Mouse (Mus musculus): Measurements from ENCODE around the gene Kdf1.

Gene Kdf1

DNA sequence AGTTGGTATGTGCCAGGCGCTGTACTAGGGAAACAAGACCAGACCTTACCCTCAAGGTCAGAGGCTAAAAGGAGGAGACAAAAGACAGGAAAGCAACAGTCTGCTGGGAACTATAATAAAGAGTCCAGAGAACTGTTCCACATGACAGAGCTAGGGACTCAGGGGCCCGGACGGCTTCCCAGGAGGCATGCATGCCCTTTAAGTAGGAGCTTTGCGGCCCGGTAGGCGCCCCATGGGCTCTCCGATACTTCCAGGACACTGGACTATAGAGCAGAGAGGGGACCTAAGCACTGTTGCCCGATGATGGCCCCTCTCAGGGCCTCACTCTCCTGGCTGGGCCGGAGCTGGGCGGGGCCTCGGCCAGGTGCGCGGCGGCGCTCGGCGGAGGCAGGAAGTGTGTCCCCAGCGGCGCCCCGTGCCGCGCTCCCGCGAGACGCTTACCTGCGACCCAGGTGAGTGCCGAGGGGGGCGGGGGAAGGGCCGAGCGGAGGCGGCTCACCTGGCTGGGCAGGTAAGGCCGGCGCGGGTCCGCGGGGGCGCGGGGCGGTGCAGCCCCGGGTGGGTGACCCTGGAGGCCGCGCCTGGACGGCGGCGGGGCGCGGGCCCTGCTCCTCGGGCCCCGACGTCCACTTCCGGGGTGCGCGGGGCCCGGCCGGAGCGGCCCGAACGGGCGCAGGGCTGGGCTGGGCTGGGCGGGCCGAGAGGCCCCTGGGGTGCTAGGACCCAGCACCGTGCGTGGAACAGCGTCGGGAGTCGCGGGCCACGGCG, at the start of gene Kdf1:
Gene Kdf1, plus strand, starts transcription at position 363 of the 768 bp plus-strand sequence.
- CTCF ChIA-PET: interaction anchor here (0.8 kb wide), 1 partner anchor 16 kb away, joined by 4 read pairs; no protein-coding TSS in a partner anchor

DNA sequence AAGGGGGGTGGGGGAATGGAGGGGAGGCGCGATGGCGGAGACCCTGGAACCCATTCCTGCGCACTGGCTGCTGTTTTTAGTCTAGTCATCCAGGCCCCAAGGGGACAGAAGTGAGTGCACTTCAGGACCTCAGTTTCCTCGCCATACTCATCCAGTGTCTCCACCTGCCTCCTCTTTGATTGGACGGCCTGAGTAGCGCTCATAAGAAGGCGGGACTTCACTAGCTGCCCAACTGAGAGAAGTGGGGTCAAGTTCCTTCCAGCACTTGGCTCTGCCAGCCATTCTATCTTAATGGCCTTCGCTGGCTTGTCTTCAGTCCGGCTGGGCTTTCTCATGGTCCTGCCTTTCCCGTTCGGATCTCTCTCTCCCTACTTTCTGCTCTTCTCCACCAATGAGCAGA, 49.6 kb upstream of the Kdf1 start:
- CTCF ChIA-PET: interaction anchor here (0.5 to 0.7 kb wide), 2 partner anchors 18 to 213 kb away, joined by 3 to 9 read pairs; no protein-coding TSS in a partner anchor

DNA sequence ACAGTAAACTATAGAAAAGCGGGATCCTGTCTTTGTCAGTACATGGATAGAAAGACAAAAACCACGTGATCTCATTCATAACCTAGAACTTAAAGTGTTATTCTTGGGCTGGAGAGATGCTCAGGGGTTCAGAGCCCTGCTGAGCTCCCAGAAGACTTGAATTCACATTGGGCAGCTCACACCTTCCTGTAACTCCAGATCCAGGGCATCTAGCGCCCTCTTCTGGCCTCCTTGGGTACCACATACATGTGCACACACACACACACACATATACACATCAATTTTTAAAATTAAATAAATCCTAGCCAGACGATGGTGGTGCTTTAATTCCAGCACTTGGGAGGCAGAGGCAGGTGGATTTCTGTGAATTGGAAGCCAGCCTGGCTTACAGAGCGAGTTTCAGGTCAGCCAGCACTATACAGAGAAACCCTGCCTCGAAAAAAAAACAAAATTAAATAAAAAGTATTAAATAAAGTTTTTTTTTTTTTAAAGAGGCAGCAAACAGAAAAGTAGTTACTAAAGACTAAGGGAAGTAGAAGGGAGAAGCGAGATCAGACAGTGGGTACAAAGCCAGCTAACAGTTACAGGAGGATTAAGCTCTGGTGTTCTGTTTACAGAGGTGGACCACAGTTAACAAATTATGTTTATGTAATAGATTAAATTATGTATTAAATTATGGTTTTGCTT, 47.5 kb upstream of the Kdf1 start:
- CTCF ChIA-PET: interaction anchor here (0.7 kb wide), 1 partner anchor 356 kb away, joined by 3 read pairs; no protein-coding TSS in a partner anchor

DNA sequence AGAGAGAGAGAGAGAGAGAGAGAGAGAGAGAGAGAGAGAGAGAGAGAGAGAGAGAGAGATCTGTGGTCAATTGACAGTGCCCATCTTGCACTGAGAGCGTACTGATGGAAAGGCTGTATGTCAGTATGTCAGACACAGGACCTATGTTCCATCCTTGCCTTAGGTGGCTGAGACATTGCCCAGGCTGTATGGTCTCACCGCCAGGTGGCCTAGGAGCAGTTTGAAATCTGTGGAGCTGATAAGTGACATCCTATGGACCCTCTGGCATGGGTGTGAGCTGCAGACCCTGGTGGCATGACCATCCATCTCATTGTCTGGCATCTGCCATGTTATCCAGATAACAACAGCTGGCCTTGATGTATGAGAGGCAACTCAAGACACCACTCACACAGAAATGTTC, 44.9 kb upstream of the Kdf1 start:
- CTCF ChIA-PET: no interaction called here

DNA sequence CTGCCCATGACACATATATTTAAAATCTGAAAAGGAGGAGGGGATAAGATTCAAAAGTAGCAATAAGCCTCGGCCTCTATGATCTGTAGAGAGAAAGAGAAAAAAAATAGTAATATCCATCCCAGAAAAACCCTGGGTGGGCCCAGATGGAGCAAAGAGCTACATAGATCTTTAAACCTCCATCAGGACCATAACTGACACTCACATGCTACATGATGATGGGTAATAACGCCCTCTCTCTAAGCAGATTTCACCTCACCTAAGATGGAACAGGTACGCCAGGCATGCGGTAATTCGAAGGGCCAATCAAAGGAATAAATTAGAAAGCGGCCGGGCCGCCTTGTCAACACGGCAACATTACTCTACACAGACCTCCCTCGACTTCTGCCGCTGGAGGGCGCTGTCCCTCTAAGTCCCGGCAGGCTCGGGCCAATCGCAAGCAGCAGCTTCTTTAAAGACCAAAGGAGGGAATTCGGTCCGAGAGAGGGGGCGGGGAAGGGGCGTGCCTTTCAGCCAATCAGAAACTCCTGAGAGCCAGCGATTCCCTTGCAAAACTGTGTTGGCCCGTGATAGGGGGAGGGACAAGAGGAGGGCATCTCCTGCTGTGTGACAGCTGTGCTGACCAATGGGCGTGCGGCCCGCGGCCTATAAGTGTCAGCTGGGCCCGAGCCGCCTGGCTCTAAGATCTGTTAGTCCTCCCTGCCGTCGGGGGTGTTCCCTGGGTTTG, 39.1 kb upstream of the Kdf1 start, which contains the start of gene Tent5b:
Gene Tent5b, plus strand, starts transcription at position 675 of the 727 bp plus-strand sequence.
- CTCF ChIA-PET: interaction anchor here (1.0 kb wide), 1 partner anchor 15 kb away, joined by 3 read pairs; no protein-coding TSS in a partner anchor

DNA sequence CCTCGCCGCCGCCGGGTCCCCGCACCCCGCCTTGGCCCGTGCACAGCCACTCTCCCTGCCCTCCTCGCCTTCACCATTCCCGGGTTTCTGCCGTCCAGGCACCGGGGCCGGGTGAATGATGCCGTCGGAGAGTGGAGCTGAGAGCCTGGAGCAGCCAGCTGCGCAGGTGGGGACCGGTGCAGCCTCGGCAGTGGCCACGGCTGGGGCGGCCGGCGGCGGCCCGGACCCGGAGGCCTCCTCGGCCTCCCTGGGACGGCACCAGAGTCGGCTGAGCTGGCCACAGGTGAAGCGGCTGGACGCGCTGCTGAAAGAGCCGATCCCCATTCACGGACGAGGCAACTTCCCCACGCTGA, 38.6 kb upstream of the Kdf1 start:
- CTCF ChIA-PET: interaction anchor here (1.0 kb wide), 1 partner anchor 14 kb away, joined by 3 read pairs; no protein-coding TSS in a partner anchor

DNA sequence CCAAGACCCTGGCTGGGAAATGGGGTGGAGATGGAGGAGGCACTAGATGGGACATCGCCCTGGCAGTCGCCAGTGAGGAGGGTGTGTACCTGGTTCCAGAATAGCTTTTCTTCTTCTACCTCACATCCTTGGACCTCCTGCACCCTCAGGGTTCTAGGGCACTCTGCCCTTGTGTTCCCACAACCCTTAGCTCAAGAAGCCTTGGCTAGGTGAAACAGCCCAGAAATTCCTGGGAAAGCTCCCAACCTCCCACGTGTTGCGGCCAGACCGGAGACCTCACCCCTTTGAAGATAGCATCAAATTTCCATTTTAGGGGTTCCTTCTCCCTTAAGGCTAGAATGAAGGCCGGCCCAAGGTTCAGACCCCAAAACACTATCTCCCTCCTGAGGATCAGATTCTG, 38.0 kb upstream of the Kdf1 start:
- CTCF ChIA-PET: interaction anchor here (0.6 to 1.4 kb wide), 3 partner anchors 13 to 797 kb away, joined by 3 to 18 read pairs (median 3); no protein-coding TSS in a partner anchor

DNA sequence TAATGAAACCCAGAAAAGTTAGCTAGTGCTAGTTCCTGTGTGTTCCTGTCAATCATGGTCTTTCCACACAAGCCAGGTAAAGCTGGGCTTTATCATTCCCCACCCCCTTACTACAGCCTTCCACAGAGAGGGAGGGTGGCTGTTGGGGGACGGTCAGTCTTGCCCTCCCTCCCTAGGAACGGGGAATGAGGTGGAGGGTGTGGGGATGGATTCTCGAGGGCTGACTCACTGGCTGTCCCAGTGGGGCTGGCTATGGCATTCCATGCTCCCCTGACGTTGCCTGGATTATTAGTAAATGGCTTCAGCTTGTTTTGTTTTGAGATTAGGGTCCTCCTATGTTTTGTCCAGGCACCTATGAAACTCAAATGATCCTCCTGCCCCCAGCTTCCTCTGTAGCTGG, 37.3 kb upstream of the Kdf1 start:
- CTCF ChIA-PET: interaction anchor here (0.6 to 1.4 kb wide), 2 partner anchors 18 to 593 kb away, joined by 10 to 18 read pairs; no protein-coding TSS in a partner anchor

DNA sequence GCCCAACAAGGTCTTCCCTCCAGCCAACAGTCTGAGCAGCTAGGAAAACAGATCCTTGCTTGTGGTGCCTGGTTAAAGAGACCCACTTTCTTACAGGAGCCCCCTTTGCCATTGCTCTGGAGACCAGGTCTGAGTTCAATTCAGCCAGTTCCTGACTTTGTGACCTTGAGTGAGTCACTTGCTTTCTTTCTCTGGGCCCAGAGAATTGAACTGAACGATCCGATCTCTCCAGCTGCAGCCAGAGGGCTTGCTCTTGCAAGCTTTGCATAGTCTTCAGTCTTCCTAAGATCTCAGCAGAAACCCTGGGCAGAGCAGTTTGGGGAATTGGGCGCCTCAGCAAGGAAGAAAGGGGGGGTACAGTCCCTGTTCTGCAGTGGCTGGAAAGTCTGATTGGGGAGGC, 36.3 kb upstream of the Kdf1 start:
- CTCF ChIA-PET: no interaction called here

DNA sequence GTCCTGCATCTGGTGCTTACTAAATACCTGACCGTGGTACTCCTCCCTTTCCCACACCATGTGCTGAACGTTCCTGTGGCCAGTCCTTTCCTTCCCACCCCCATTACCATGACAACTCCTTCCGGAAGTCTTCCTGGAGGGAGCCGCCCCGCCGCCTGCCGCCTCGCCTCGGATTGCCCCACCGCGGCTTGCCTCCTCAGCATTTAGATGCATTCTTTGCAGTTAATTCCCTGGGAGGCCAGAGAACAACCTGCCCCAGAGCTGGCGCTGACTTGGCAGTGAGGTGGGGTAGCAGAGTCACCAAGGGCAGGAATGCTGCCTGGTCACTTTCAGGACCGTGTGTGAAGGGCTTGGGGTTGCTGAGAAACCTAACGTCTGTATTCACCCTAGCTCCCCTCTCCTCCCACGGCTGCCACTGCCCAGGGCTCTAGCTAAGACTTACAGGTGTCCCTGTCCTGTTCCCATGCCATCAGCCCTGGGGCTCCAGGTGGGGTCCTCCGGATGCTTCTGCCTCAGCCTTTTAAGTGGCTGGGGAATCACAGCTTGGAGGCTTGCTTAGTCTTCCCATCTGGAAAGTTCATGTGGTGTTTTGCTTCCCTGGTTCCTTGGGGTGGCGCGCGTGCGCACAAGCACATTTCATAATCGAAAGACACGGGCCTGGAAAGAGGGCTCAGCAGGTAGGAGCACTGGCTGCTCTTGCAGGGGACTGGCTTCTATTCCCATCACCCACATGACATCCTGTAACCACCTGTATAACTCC, 34.3 kb upstream of the Kdf1 start:
- CTCF ChIA-PET: no interaction called here

DNA sequence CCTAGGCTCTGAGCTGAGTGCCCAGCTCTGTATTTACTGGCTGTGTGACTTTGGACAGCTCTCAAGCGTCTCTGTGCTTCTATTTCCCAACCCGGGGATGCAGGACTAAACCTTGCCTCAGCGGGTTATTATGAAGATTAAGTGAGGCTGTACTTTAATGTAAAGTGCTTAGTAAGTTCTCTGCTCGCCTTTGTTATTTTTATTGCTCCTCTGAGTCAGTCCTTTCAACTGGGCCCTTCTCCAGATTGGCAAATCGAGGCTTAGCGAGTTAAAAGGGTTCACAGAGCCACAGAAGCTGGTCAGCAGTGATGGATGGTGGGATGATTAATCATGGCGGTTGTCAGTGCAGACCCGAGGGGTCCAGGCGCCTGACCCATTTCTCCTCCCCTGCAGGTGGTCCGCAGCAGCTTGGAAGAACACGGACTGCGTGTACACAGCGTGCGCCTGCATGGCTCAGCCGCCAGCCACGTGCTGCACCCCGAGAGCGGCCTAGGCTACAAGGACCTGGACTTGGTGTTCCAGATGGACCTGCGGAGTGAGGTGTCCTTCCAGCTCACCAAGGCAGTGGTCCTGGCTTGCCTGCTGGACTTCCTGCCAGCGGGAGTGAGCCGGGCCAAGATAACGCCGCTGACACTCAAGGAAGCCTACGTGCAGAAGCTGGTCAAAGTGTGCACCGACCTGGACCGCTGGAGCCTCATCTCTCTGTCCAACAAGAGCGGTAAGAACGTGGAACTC, 32.9 kb upstream of the Kdf1 start:
- CTCF ChIA-PET: no interaction called here

DNA sequence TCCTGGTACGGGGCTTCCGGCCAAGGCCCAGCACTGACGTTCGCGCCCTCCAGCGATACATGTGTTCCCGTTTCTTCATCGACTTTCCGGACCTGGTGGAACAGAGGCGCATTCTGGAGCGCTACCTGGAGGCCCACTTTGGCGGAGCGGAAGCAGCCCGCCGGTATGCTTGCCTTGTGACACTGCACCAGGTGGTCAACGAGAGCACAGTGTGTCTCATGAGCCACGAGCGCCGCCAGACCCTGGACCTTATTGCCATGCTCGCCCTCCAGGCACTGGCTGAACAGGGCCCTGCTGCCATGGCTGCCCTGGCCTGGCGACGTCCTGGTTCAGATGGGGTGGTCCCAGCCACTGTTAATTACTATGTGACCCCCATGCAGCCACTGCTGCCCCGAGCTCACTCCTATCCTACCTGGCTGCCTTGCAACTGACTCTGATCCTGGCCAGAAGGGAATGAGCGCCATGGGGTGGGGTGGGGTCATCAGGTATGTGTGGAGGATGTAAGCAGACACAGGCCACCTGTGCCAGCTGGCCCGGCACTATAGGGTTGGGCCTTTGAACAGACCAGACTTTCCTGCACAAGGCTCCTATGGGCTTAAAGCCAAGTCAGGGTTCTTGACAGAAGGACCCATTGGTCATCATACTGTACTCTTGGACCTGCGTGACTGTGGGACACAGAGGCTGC, 31.9 kb upstream of the Kdf1 start:
- CTCF ChIA-PET: no interaction called here

DNA sequence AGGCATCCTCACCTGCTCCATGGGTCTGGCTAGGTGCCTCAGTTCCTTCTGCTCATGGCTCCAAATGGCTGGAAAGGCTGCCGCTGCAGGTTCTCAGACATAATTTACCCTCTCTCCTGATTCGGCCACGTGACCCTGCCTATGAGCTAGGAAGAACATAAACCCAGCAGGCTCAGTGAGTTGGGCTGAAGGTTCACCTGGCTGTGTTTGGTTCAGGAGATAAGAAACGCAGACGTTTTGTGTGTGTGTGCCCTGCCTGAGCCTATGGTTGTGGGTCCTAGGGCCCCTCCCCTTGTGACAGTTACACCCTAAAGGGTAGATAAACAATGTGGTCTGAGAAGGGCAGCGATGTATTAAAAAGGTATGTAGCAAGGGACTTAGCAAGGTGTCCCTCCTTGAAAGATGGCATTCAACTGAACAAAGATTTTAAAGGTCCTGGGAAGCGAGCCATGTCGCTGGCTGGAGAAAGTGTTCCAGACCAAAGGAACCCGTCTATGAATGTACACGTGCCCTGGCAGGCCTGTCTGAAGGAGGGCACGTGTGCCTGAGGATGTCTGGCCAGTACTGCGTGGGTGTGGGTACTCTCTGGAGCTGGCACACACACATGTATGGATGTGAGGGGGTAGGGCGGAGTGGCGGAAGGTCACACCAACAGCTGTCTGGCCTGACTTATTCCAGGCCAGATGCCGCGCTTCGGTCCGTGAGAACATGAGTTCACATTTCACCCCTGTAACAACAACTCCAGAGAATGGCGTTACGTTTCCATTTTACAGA, 30.0 kb upstream of the Kdf1 start:
- CTCF ChIA-PET: no interaction called here

DNA sequence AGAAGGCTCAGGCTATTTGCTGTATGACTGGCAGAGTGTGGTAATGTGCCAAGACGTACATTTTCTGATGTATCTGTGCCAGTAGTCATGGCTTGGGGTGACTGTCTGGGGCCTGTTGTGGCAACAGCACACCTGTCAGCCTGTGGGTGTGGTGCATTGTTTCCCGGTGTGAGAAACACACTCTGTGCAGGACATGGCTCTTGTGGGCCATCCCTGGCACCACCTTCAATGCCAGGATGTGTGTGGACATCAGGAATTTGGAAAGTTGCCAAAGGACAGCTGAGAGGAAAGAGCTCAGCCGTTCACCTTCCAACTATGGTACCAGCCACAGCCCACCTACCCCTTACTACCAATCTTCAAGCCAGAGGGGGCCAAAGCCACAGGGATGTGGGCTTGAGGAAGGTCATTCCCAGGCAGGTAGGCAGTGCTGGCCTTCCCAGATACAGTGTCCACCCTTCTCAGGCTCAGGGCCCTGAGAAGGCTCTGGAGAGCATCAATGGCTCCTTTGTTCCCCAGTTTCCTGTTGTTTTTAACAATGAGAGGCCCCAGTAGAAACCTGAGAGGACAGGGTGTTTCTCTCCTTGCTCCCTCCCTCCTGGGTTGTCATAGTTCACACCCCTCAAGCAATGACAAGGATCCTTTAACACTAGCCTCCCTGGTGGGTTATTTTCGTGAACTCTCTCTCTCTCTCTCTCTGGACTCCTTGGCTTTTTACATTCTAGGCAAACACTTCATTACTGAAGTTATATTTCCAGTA, 29.1 kb upstream of the Kdf1 start:
- CTCF ChIA-PET: interaction anchor here (0.7 kb wide), 1 partner anchor 477 kb away, joined by 13 read pairs; no protein-coding TSS in a partner anchor

DNA sequence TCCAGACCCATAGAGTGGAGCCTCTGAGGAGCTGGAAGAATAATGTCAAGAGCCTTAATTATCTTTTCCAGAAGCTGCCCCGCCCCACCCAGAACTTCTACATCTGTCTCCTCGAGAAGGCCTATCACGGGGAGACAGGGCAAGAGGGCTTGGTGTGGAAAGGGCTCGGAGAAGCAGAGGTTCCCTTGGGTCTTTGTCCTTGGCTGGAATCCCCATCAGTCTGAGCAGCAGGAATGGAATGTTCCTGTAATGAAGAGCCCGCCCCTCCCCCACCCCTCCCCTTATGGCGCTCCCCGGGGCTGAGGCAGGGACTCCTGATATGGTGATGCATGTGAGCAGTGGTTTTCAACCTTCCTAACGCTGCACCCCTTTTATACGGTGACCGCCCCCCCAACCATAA, 27.0 kb upstream of the Kdf1 start:
- CTCF ChIA-PET: no interaction called here

DNA sequence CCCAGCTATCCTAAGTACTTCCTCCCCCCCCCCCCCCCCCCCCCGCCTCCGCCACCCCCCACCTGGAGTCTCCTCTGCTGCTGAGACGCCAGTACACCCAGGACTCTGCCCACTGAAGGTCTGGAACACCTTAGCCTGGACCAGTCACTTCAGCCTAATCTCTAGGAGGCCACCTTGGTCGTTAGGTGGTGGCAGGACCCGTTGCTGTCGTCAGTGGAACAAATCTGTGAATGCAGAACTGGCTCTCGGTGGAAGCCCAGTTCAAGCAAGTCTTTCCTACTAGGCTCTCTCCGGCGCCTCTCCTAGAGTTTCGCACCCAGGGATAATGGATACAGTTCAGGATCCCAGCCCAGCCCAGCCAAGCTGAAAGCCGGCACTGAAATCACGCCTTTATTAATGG, 24.9 kb upstream of the Kdf1 start:
- CTCF ChIA-PET: interaction anchor here (1.2 kb wide), 1 partner anchor 14 kb away, joined by 3 read pairs; the partner anchor contains the start of gene Tent5b

DNA sequence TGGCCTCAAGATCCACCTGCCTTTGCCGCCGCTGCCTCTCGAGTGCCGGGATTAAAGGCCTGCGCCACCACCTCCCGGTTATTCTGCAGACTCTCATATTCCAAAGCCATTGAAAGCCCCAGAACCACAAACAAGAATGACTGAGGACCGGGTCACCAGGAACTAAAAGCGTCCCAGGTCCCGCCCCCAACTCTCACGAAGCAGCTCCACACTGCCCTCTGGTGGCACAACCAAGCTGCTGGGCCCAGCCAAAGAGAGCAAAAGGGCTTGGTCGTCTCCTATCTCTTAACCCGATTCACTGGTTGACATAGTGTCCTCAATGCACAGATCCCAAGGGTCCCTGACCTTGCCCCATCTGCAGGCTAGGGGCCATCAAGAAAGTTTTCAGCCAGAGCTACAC, 24.3 kb upstream of the Kdf1 start:
- CTCF ChIA-PET: interaction anchor here (1.2 kb wide), 1 partner anchor 14 kb away, joined by 3 read pairs; the partner anchor contains the start of gene Tent5b

DNA sequence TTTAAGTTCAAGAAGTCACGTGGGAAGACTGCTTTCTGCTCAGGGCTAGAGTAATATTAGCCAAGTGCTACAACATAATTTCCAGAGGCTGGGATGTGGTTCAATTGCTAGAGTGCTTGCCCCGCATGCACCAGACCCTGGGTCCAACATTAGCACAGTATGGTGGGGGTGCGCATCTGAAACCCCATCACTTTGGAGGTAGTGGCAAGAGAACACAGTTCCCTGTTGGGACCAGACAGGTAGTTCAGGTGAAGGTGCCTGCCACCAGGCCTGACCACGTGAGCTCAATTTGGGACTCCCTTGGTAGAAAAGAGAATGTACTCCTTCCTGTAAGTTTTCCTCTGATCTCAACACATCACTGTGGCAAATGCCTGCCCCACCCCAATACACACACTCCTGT, 23.9 kb upstream of the Kdf1 start:
- CTCF ChIA-PET: interaction anchor here (1.1 to 1.2 kb wide), 2 partner anchors 15 to 19 kb away, joined by 3 read pairs; partner anchors contain the start of gene Tent5b

Measured in spleen, embryonic (tissue).